23 mouse cellular contexts compared by ENCODE assay signal in genomic region chr3:105750810-105751209, GRCm38 (mm10). TPM values are rescaled to one million over a fixed set of nuclear protein-coding genes. Genes with fewer than 3 reads are reported as not detected.
DNase-seq lines count a peak whose midpoint lies in the region; ATAC-seq and TF ChIP-seq lines count a peak whose summit lies in the region.
"Had no signal": no experiment of that assay in that cellular context is flagged by ENCODE, and none has a peak within 500 bp of the region (broad histone marks: within the 10 kb centered on the region; RNA-seq: fewer than 3 reads in every experiment).

No protein-coding gene starts in this region.

- no peaks in the 10 kb centered on the region for H3K27me3 ChIP-seq in liver, embryonic 12.5 days (replicated peaks)
- no peaks in the 10 kb centered on the region for H3K27me3 ChIP-seq in liver, embryonic 11.5 days (replicated peaks; ENCODE audit: control insufficient read depth, insufficient read depth, low read length)
- H3K27me3 ChIP-seq in MEL (ENCODE audit: control insufficient read depth in 1 of 2, insufficient read depth in 2 of 2, low read length in 2 of 2): no peaks in the 10 kb centered on the region
- H3K27me3 ChIP-seq in forebrain, embryonic 13.5 days: no peaks in the 10 kb centered on the region
- H3K27me3 ChIP-seq: embryonic facial prominence, embryonic 13.5 days; embryonic facial prominence, embryonic 15.5 days; forebrain, embryonic 12.5 days; forebrain, embryonic 15.5 days; Patski had no signal

- peaks cover 9% of the 10 kb centered on the region for H3K79me2 ChIP-seq in MEL (ENCODE audit: control insufficient read depth, insufficient read depth, low read length, poor library complexity)

- H3K9ac ChIP-seq in liver, embryonic 12.5 days: no peak overlapping the region
- no peak overlapping the region for H3K9ac ChIP-seq in liver, embryonic 11.5 days (ENCODE audit: low read depth, low read length)
- H3K9ac ChIP-seq in MEL (ENCODE audit: control insufficient read depth, low read depth, low read length, poor library complexity, severe bottlenecking): no peak overlapping the region
- no peak overlapping the region for H3K9ac ChIP-seq in forebrain, embryonic 13.5 days
- H3K9ac ChIP-seq: embryonic facial prominence, embryonic 13.5 days; embryonic facial prominence, embryonic 15.5 days; forebrain, embryonic 12.5 days; forebrain, embryonic 15.5 days had no signal

- H3K27ac ChIP-seq in liver, embryonic 12.5 days: no peak overlapping the region
- no peak overlapping the region for H3K27ac ChIP-seq in liver, embryonic 11.5 days (ENCODE audit: low read depth, low read length)
- peak overlapping the region; percentile 49 for H3K27ac ChIP-seq in MEL (ENCODE audit: control insufficient read depth, low read depth, low read length)
- H3K27ac ChIP-seq in forebrain, embryonic 13.5 days: no peak overlapping the region
- H3K27ac ChIP-seq: embryonic facial prominence, embryonic 13.5 days; embryonic facial prominence, embryonic 15.5 days; forebrain, embryonic 10.5 days; forebrain, embryonic 12.5 days; forebrain, embryonic 15.5 days had no signal

- no peak for TF ChIP-seq RAD21 in MEL (IDR thresholded peaks at IDR 0.05; ENCODE audit: low read depth, low read length)

- no peak for TF ChIP-seq CTCF in MEL (IDR thresholded peaks at IDR 0.05 in 2 of 3, conservative IDR thresholded peaks at IDR 0.05 in 1 of 3; ENCODE audit: control insufficient read depth in 1 of 3, insufficient read depth in 1 of 3, low read depth in 2 of 3, low read length in 3 of 3, poor library complexity in 1 of 3, severe bottlenecking in 1 of 3)

- H3K9me3 ChIP-seq in liver, embryonic 12.5 days (replicated peaks): no peaks in the 10 kb centered on the region
- no peaks in the 10 kb centered on the region for H3K9me3 ChIP-seq in liver, embryonic 11.5 days (ENCODE audit: control insufficient read depth, low read length)
- no peaks in the 10 kb centered on the region for H3K9me3 ChIP-seq in MEL (replicated peaks; ENCODE audit: insufficient read depth, low read length)
- no peaks in the 10 kb centered on the region for H3K9me3 ChIP-seq in forebrain, embryonic 13.5 days (replicated peaks)
- H3K9me3 ChIP-seq: embryonic facial prominence, embryonic 13.5 days; embryonic facial prominence, embryonic 15.5 days; forebrain, embryonic 10.5 days; forebrain, embryonic 12.5 days; forebrain, embryonic 15.5 days had no signal

- TF ChIP-seq POLR2A in MEL (IDR thresholded peaks at IDR 0.05; ENCODE audit: control insufficient read depth in 1 of 2, insufficient read depth in 1 of 2, low read depth in 1 of 2, low read length in 2 of 2, poor library complexity in 1 of 2): no peak

- TF ChIP-seq EP300 in MEL (IDR thresholded peaks at IDR 0.05; ENCODE audit: low read depth in 1 of 2, low read length in 2 of 2): peak; percentile 72 to 78

- H3K4me2 ChIP-seq in liver, embryonic 12.5 days: no peak overlapping the region
- no peak overlapping the region for H3K4me2 ChIP-seq in liver, embryonic 11.5 days
- H3K4me2 ChIP-seq in forebrain, embryonic 13.5 days: no peak overlapping the region
- H3K4me2 ChIP-seq: embryonic facial prominence, embryonic 13.5 days; embryonic facial prominence, embryonic 15.5 days; forebrain, embryonic 12.5 days; forebrain, embryonic 15.5 days had no signal

- H3K36me3 ChIP-seq in liver, embryonic 12.5 days: peaks cover 25% of the 10 kb centered on the region
- H3K36me3 ChIP-seq in liver, embryonic 11.5 days (ENCODE audit: control insufficient read depth, insufficient read depth, low read length): no peaks in the 10 kb centered on the region
- H3K36me3 ChIP-seq in MEL (ENCODE audit: control insufficient read depth in 1 of 2, insufficient read depth in 2 of 2, low read length in 2 of 2): peaks cover 6 to 32% of the 10 kb centered on the region in 2 experiments
- H3K36me3 ChIP-seq in forebrain, embryonic 13.5 days (ENCODE audit: poor library complexity, severe bottlenecking): 0 out of 2 replicates have a peak, but pooled peaks cover 3% of the 10 kb centered on the region
- H3K36me3 ChIP-seq: forebrain, embryonic 15.5 days had no signal

- no peak for DNase-seq in liver, embryonic 11.5 days (ENCODE audit: low spot score)
- DNase-seq in MEL (ENCODE audit: low read depth, low spot score): peak; percentile 39
- no peak for DNase-seq in thymus, adult 18-20 months
- DNase-seq: adrenal gland, adult 8-10 months; adrenal gland, postnatal 25 days; cerebellum, adult 11-12 months; cerebellum, adult 2 months; cerebellum, adult 9-10 months; cerebellum, postnatal 10 days; cerebellum, postnatal 25 days; embryo, embryonic 11 days had no signal

- 0 out of 2 replicates have a peak, but pooled peaks have one; percentile 8 for ATAC-seq in liver, embryonic 12.5 days
- no peak for ATAC-seq in liver, embryonic 11.5 days (replicated peaks; ENCODE audit: low FRiP score)
- 0 out of 2 replicates have a peak, but pooled peaks have one; percentile 15 for ATAC-seq in common myeloid progenitor, adult 5-6 weeks (replicated peaks; ENCODE audit: low read depth, poor library complexity, severe bottlenecking)
- peak; percentile 31; the same call in 1 of the 2 replicates for ATAC-seq in megakaryocyte-erythroid progenitor cell, adult 5-6 weeks (replicated peaks; ENCODE audit: low FRiP score, low TSS enrichment, poor library complexity, severe bottlenecking)
- ATAC-seq in forebrain, embryonic 13.5 days: no peak
- ATAC-seq: activated CD4-positive, CD25-positive, alpha-beta regulatory T cell, adult 4 months; forebrain, embryonic 15.5 days; Patski had no signal

- 19% methylated on average over 2 of the region's 2 CpGs for WGBS in liver, embryonic 12.5 days (ENCODE audit: insufficient replicate concordance)
- 20% methylated on average over 2 of the region's 2 CpGs for WGBS in liver, embryonic 11.5 days
- WGBS in forebrain, embryonic 13.5 days: 89% methylated on average over 2 of the region's 2 CpGs

- no peak overlapping the region for H3K4me3 ChIP-seq in liver, embryonic 12.5 days
- H3K4me3 ChIP-seq in liver, embryonic 11.5 days (ENCODE audit: low read depth, low read length): no peak overlapping the region
- no peak overlapping the region for H3K4me3 ChIP-seq in MEL (ENCODE audit: control insufficient read depth in 1 of 2, insufficient read depth in 1 of 2, low read depth in 2 of 2, low read length in 2 of 2)
- H3K4me3 ChIP-seq in forebrain, embryonic 13.5 days: no peak overlapping the region
- H3K4me3 ChIP-seq: embryonic facial prominence, embryonic 13.5 days; embryonic facial prominence, embryonic 15.5 days; erythroblast, embryonic 14.5 days; forebrain, embryonic 10.5 days; forebrain, embryonic 12.5 days; forebrain, embryonic 15.5 days had no signal

- H3K4me1 ChIP-seq in liver, embryonic 12.5 days: peaks cover 10% of the 10 kb centered on the region
- peaks cover 10% of the 10 kb centered on the region for H3K4me1 ChIP-seq in liver, embryonic 11.5 days (replicated peaks; ENCODE audit: control insufficient read depth, insufficient read depth, low read length)
- peaks cover 6 to 28% of the 10 kb centered on the region in 2 experiments for H3K4me1 ChIP-seq in MEL (ENCODE audit: control insufficient read depth in 1 of 2, insufficient read depth in 2 of 2, low read length in 2 of 2)
- no peaks in the 10 kb centered on the region for H3K4me1 ChIP-seq in forebrain, embryonic 13.5 days
- H3K4me1 ChIP-seq: embryonic facial prominence, embryonic 13.5 days; embryonic facial prominence, embryonic 15.5 days; forebrain, embryonic 10.5 days; forebrain, embryonic 12.5 days had no signal

TF ChIP-seq in MEL, 35 proteins besides CTCF, POLR2A, EP300 and RAD21 (continues in another document):
- TF ChIP-seq MAZ (IDR thresholded peaks at IDR 0.05; ENCODE audit: low read depth, low read length) (no peak), ETS1 (IDR thresholded peaks at IDR 0.05; ENCODE audit: low read depth, low read length) (0 out of 2 replicates have a peak, but pooled peaks have one; percentile 33), MYC (IDR thresholded peaks at IDR 0.05; ENCODE audit: low read depth, low read length) (no peak), POLR2AphosphoS5 (IDR thresholded peaks at IDR 0.05; ENCODE audit: borderline replicate concordance, low read depth, low read length) (no peak), GATA1 (IDR thresholded peaks at IDR 0.05; ENCODE audit: low read depth, low read length) (peak; percentile 79), CHD1 (IDR thresholded peaks at IDR 0.05; ENCODE audit: low read depth, low read length) (no peak), USF2 (IDR thresholded peaks at IDR 0.05; ENCODE audit: borderline replicate concordance in 1 of 2, insufficient read depth in 1 of 2, low read depth in 1 of 2, low read length in 2 of 2) (no peak), USF1 (IDR thresholded peaks at IDR 0.05; ENCODE audit: low read depth, low read length) (no peak), RCOR1 (IDR thresholded peaks at IDR 0.05; ENCODE audit: low read depth, low read length) (peak; percentile 57; the same call in 1 of the 2 replicates), ZMIZ1 (IDR thresholded peaks at IDR 0.05; ENCODE audit: low read depth, low read length) (no peak), NRF1 (IDR thresholded peaks at IDR 0.05; ENCODE audit: insufficient read depth, low read depth, low read length, poor library complexity, severe bottlenecking) (no peak)

RNA-seq across cellular contexts. Expression of gene Inka2, which starts 46.4 kb away (rescaled TPM):
- 0.33 and 0.37 TPM in 2 replicates for polyA plus RNA-seq in liver, embryonic 12.5 days (2016; fragmentation: Nextera tagmentation; extraction: Ambion mirVana)
- polyA plus RNA-seq in liver, embryonic 11.5 days (2014; fragmentation: Nextera tagmentation; extraction: Ambion mirVana): 0.23 and 0.36 TPM in 2 replicates
- total RNA-seq in MEL (2012; rRNA removed): 0.20 and 0.39 TPM in 2 replicates
- under 1 TPM in 1 of 2 experiments, not detected in 1; 0.61 TPM for polyA plus RNA-seq in MEL (2012; ENCODE audit: insufficient read depth in 1 of 2, insufficient read length in 2 of 2, low read depth in 1 of 2, low replicate concordance in 2 of 2, missing spikeins in 1 of 2)
- 0.55 TPM in 1 of 2 replicates, not detected in the other for total RNA-seq in common myeloid progenitor, adult 5-6 weeks (2017)
- 0.59 and 0.74 TPM in 2 replicates for total RNA-seq in megakaryocyte-erythroid progenitor cell, adult 5-6 weeks (2014; fragmentation: Nextera tagmentation)
- total RNA-seq in megakaryocyte-erythroid progenitor cell, adult 5-6 weeks (2017): 0.15 and 0.38 TPM in 2 replicates
- 2.5 and 3.6 TPM in 2 replicates for polyA plus RNA-seq in forebrain, embryonic 13.5 days (2015; fragmentation: Nextera tagmentation; extraction: Ambion mirVana)

RNA-seq across cellular contexts. Expression of gene Rap1a, which starts 50.3 kb away (rescaled TPM):
- 114 and 122 TPM in 2 replicates for polyA plus RNA-seq in liver, embryonic 12.5 days (2016; fragmentation: Nextera tagmentation; extraction: Ambion mirVana)
- polyA plus RNA-seq in liver, embryonic 11.5 days (2014; fragmentation: Nextera tagmentation; extraction: Ambion mirVana): 114 and 121 TPM in 2 replicates
- total RNA-seq in MEL (2012; rRNA removed): 32.3 and 39.7 TPM in 2 replicates
- polyA plus RNA-seq in MEL (2012; ENCODE audit: insufficient read depth in 1 of 2, insufficient read length in 2 of 2, low read depth in 1 of 2, low replicate concordance in 2 of 2, missing spikeins in 1 of 2): 10 to 100 TPM in 1 of 2 experiments, not detected in 1; 64.5 TPM
- total RNA-seq in common myeloid progenitor, adult 5-6 weeks (2017): 134 and 136 TPM in 2 replicates
- total RNA-seq in megakaryocyte-erythroid progenitor cell, adult 5-6 weeks (2014; fragmentation: Nextera tagmentation): 70.6 and 73.8 TPM in 2 replicates
- total RNA-seq in megakaryocyte-erythroid progenitor cell, adult 5-6 weeks (2017): 91.7 and 119 TPM in 2 replicates
- polyA plus RNA-seq in forebrain, embryonic 13.5 days (2015; fragmentation: Nextera tagmentation; extraction: Ambion mirVana): 73.2 and 84.7 TPM in 2 replicates

Comparison
In these comparisons a context has a peak if more than half of its experiments do, and no peak if none do; other contexts are left out.
1. ATAC-seq: peak in liver, embryonic 12.5 days (single experiment), common myeloid progenitor, adult 5-6 weeks (single experiment) and megakaryocyte-erythroid progenitor cell, adult 5-6 weeks (single experiment); none in liver, embryonic 11.5 days (single experiment) and forebrain, embryonic 13.5 days (single experiment).